Mouse (Mus musculus) hindbrain, embryonic 12.5 days (tissue): ENCODE data around the gene Ddx49. TPM values are rescaled to one million over a fixed set of nuclear protein-coding genes. Genes with fewer than 3 reads are reported as not detected.

Experiments used
- ATAC-seq: fragments of 200-750 bp; cut with Nextera tagmentation; 2 replicates; pipeline ENCODE4 v1.8.0; 2017; ENCODE audit warnings: moderate TSS enrichment; ENCODE audit not compliant: low FRiP score
- H3K27ac ChIP-seq: fragments of 300-500 bp; sonication (generic); 2 replicates; pipeline ENCODE4 v1.5.1; 2016; ENCODE audit warnings: mild to moderate bottlenecking
- H3K27me3 ChIP-seq: fragments of 300-500 bp; sonication (generic); 2 replicates; pipeline ENCODE4 v1.6.1; 2016; ENCODE audit warnings: mild to moderate bottlenecking
- H3K36me3 ChIP-seq: fragments of 300-500 bp; sonication (generic); 2 replicates; pipeline ENCODE4 v1.6.1; 2016; ENCODE audit warnings: mild to moderate bottlenecking
- H3K4me1 ChIP-seq: fragments of 300-500 bp; sonication (generic); 2 replicates; pipeline ENCODE4 v1.6.1; 2016
- H3K4me2 ChIP-seq: fragments of 300-500 bp; sonication (generic); replicated peaks from 2 replicates; pipeline ENCODE4 v1.6.1; 2016; ENCODE audit warnings: mild to moderate bottlenecking
- H3K4me3 ChIP-seq: fragments of 300-500 bp; sonication (generic); 2 replicates; pipeline ENCODE4 v1.5.1; 2016; ENCODE audit warnings: mild to moderate bottlenecking
- H3K9ac ChIP-seq: fragments of 300-500 bp; sonication (generic); 2 replicates; pipeline ENCODE4 v1.6.1; 2016; ENCODE audit warnings: mild to moderate bottlenecking, moderate library complexity
- H3K9me3 ChIP-seq: fragments of 300-500 bp; sonication (generic); replicated peaks from 2 replicates; pipeline ENCODE4 v1.6.1; 2016; ENCODE audit warnings: mild to moderate bottlenecking
- WGBS: fragments of 180-500 bp; shearing (Covaris S2); methylation state at CpG from one replicate; pipeline ENCODE4 v1.1.7; 2016; 5-methylcytosine and 5-hydroxymethylcytosine counted together
- polyA plus RNA-seq: library from polyadenylated mRNA; unstranded; fragments of >200 nt; fragmentation: Nextera tagmentation; extraction: Ambion mirVana; gene quantifications from 2 replicates; pipeline ENCODE4 v1.2.1, GENCODE M21; 2016

Ddx49 gene
- polyA plus RNA-seq, 1 experiment from 2014 or later = 49.9 TPM

DNA sequence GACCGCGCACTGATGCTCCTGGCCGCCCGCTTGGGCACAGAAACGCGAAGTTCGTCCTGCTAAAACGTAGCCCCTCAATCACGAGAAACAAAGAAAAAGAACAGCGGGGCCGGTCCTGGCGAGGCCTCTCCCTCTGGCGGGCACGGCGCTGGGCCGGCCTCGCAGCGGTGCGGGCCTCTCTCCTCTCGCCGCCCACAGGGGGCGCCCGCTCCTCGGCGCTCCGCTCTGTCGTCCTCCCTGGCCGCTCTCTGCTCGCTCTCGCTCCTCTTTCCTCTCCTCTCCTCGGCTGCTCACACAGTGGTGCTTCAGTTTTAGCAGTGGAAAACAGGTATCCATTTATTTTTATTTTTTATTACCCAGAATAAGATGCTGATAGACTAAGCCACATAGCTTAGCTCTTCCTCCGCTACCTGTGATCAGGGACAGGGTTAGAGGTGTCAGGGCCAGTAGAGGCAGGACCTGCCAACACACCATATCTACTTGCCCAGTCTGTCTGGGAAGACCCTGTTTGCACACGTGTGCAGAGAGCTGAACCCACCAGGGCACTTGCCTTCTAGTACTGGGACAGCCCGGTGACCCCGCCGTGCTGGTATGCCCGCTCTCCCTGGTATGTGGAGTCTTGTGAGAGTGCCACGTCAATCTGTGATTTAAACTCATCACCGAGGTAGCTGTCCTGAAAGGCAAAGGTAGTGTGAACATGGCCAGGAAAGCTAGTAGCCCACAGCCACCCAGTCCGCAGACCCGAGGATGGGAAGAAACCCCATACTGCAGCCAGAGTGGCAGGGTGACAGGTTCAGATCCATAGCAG is 30.0 kb upstream of the Ddx49 start:
- Histone ChIP-seq H3K36me3 (peaks cover 81% of the 10 kb centered on the region), H3K4me1 (peaks cover 31% of the 10 kb centered on the region), H3K4me3 (no peak overlapping the region), H3K9ac (peak overlapping the region; percentile 43; the same call in 1 of the 2 replicates), H3K9me3 (no peaks in the 10 kb centered on the region), H3K27ac (peak overlapping the region; percentile 35; the same call in 1 of the 2 replicates), H3K27me3 (peaks cover 26% of the 10 kb centered on the region), H3K4me2 (peak overlapping the region; percentile 19; the same call in 1 of the 2 replicates)
- 22% methylated on average over 41 of the region's 41 CpGs for WGBS
- peak; percentile 71 for ATAC-seq

DNA sequence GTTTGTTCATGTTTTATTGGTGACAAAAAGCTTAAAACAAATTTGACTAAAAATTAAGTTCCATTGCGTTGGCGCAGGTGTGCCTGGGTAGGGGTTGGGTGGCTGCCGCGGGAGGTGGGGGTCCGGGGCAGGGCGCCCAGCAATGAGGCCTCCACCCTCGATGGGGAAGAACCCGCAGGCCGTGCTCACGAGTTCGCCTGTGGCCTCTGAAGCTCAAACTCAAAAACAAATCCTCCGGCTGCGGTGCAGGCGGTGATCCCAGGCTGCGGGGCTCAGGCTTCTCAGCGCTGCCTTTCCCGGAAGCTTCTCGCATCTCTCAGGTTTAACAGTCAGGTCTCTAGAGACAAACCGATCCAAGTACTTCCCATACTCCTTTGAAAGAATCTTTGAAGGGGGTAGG is 29.2 kb upstream of the Ddx49 start:
- H3K4me2 ChIP-seq = no peak overlapping the region
- WGBS = 65% methylated on average over 19 of the region's 19 CpGs
- no peak overlapping the region for H3K9ac ChIP-seq
- peaks cover 31% of the 10 kb centered on the region for H3K4me1 ChIP-seq
- peaks cover 77% of the 10 kb centered on the region for H3K36me3 ChIP-seq
- peaks cover 26% of the 10 kb centered on the region for H3K27me3 ChIP-seq
- ATAC-seq = no peak
- no peak overlapping the region for H3K4me3 ChIP-seq
- H3K9me3 ChIP-seq = no peaks in the 10 kb centered on the region
- 0 out of 2 replicates have a peak overlapping the region, but pooled peaks have one; percentile 26 for H3K27ac ChIP-seq

DNA sequence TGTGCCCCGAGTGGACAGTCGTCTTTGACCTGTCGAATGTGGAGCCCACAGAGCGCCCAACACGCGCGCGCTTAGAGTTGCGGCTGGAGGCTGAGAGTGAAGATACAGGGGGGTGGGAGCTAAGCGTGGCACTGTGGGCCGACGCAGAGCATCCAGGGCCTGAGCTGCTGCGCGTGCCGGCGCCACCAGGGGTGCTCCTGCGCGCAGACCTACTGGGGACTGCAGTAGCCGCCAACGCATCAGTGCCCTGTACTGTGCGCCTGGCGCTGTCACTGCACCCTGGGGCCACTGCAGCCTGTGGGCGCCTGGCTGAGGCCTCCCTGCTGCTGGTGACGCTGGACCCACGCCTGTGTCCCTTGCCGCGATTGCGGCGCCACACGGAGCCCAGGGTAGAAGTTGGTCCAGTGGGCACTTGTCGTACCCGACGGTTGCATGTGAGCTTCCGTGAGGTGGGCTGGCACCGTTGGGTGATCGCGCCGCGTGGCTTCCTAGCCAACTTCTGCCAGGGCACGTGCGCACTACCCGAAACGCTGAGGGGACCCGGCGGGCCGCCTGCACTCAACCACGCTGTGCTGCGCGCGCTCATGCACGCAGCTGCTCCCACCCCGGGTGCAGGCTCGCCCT is 28.6 kb upstream of the Ddx49 start:
- Histone ChIP-seq H3K9ac (peak overlapping the region; percentile 13; the same call in 1 of the 2 replicates), H3K27me3 (peaks cover 26% of the 10 kb centered on the region), H3K9me3 (no peaks in the 10 kb centered on the region), H3K36me3 (peaks cover 73% of the 10 kb centered on the region), H3K27ac (peak overlapping the region; percentile 57), H3K4me1 (peaks cover 31% of the 10 kb centered on the region), H3K4me3 (peak overlapping the region; percentile 13), H3K4me2 (peak overlapping the region; percentile 38)
- 24% methylated on average over 53 of the region's 53 CpGs for WGBS
- peak; percentile 85 for ATAC-seq

DNA sequence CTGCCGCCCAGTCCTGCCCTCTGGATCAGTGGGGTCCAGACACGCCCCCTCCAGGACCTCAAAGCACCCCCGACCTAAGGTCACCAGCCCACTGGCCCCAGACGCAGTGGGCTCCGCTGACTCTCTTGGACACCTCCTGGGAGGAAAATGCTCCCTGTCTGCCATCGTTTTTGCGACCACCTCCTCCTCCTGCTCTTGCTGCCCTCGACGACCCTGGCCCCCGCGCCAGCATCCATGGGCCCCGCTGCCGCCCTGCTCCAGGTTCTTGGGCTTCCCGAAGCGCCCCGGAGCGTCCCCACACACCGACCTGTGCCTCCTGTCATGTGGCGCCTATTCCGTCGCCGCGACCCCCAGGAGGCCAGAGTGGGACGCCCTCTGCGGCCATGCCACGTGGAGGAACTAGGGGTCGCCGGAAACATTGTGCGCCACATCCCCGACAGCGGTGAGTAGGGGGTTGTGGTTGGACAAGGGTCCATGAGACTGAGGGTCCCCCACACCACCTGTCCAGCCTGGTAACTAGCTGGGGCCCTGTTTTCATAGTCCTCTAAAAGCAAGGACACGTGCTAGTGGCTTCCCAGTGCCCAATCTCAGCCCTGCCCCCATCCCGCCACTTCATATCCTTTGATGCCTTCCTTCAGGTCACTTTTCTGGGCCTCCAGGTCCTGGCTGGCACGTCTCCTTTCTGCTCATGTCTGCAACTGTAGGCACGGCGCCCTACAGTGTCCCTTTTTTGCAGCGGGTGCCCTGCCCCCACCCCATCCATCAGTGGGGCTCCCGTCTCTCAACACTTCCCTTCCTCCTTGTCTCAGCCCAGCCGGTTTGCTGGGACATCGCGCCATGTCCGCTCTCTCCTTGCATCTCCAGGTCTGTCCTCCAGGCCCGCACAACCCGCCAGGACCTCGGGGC is 27.8 kb upstream of the Ddx49 start:
- peaks cover 26% of the 10 kb centered on the region for H3K27me3 ChIP-seq
- H3K27ac ChIP-seq = peak overlapping the region; percentile 57
- ATAC-seq = peak; percentile 44
- peak overlapping the region; percentile 13; the same call in 1 of the 2 replicates for H3K9ac ChIP-seq
- peaks cover 67% of the 10 kb centered on the region for H3K36me3 ChIP-seq
- peak overlapping the region; percentile 13 for H3K4me3 ChIP-seq
- no peaks in the 10 kb centered on the region for H3K9me3 ChIP-seq
- H3K4me2 ChIP-seq = peak overlapping the region; percentile 38
- H3K4me1 ChIP-seq = peaks cover 31% of the 10 kb centered on the region
- WGBS = 5% methylated on average over 45 of the region's 45 CpGs

DNA sequence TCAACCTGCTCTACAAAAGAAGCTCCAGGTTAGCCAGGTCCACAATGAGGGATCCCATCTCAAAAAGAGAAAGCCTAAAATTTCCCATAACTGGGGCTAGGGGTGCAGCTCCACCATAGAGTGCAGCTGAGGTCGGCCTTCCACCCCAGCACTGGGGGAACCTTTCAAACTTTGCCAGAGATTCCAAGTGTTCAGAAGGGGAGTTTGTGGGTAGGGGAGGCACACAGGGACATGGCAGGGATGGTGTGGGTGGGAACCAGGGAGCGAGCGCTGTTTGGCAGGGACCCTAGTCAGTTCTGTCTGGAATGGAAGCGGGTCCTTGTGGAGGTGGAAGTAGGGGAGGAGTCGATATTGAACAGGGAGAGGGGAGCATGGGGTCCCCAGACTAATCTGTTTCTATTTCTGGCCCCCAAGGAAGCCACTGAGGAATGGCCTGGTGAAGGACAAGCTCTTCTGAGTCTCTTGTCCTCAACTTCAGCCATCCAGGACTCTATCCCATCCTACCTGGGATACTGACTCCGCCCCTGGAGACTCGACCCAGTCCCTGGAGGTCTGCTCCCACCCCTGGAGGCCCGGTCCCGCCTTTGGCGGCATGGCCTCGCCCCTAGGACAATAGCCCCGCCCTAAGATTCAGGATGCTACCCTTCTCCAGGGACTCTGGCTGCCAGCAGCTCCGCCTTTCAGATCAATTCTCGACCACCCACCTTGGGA is 27.0 kb upstream of the Ddx49 start, which contains the start of gene Gdf1:
Gene Gdf1, plus strand, starts transcription at position 694 of the 711 bp plus-strand sequence.
- Histone ChIP-seq H3K4me3 (peak within 1 kb of the TSS; percentile 13), H3K4me2 (peak within 1 kb of the TSS; percentile 38), H3K9ac (peak within 1 kb of the TSS; percentile 18; the same call in 1 of the 2 replicates), H3K27ac (peak within 1 kb of the TSS; percentile 57), H3K9me3 (no peaks in the 10 kb centered on the region), H3K27me3 (peaks cover 26% of the 10 kb centered on the region), H3K4me1 (peaks cover 31% of the 10 kb centered on the region), H3K36me3 (peaks cover 66% of the 10 kb centered on the region)
- ATAC-seq = no peak
- WGBS = 22% methylated on average over 14 of the region's 14 CpGs

DNA sequence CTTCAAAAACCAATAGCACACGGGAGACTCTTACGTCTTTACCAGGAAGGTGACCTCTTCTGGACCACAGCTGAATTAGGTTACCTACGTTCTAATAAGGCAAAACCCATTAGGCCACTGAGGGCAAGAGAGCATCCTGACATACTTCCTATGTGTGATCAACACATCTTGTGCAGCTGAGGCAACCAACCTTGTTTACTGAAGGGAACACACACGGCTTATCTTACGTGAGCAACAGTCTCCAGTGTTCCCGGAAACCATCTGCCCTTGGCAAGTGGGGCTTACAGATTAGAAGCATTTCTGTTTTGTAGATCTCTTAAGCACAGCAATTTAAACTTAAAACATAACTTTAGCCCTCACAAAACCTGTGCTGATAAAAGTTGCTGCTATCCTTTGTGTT is 25.2 kb upstream of the Ddx49 start:
- H3K36me3 ChIP-seq = peaks cover 62% of the 10 kb centered on the region
- WGBS = 92% methylated on average over 6 of the region's 6 CpGs
- no peaks in the 10 kb centered on the region for H3K9me3 ChIP-seq

DNA sequence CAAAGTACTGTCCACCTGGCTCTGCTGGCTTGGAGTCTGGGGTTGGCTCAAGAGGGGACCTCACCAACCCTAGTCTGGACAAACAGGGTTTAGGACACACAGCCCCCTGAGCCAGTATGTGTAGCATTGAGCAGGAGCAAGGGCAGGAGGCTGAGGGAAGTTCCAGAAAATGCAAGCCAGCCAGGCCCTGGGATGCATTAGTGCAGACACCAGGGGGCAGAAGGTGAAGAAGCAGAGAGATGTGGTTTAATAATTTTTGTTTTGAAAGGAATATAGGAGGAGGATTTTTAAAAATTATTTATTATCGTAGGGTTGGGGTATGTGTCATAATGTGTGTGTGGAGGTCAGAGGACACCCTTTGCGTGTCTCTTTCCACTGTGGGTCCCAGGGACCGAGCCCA is 21.4 kb upstream of the Ddx49 start:
- Histone ChIP-seq H3K4me3 (no peak overlapping the region), H3K4me2 (no peak overlapping the region), H3K27me3 (0 out of 2 replicates have a peak, but pooled peaks cover 2% of the 10 kb centered on the region), H3K9me3 (no peaks in the 10 kb centered on the region), H3K36me3 (peaks cover 49% of the 10 kb centered on the region), H3K4me1 (no peaks in the 10 kb centered on the region), H3K9ac (no peak overlapping the region), H3K27ac (no peak overlapping the region)
- no peak for ATAC-seq
- WGBS = 91% methylated on average over 3 of the region's 3 CpGs

More for the DNA sequence above, 25.2 kb upstream of the Ddx49 start:
- H3K27ac ChIP-seq = no peak overlapping the region
- H3K4me1 ChIP-seq = peaks cover 31% of the 10 kb centered on the region
- no peak for ATAC-seq
- no peak overlapping the region for H3K9ac ChIP-seq
- peaks cover 26% of the 10 kb centered on the region for H3K27me3 ChIP-seq
- no peak overlapping the region for H3K4me3 ChIP-seq
- no peak overlapping the region for H3K4me2 ChIP-seq

DNA sequence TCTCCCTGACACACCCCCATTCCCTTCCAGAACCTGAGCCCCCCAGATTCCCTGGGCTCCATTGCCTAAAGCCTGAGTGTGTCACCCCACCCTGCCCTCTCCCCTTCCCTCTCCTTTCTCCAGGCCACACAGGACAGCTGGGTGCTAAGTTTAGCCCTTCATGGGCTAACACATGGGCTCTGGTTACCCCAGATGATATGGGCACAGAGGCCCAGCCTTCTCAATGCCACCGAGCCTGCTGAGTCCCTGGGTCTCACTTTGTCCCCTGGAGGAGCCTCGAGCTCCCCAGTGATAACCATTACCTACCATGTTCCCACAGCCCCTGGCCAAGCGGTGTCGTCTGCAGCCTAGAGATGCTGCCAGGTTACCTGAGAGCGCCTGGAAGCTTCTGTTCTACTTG is 15.6 kb upstream of the Ddx49 start:
- WGBS = 78% methylated on average over 5 of the region's 5 CpGs
- peak overlapping the region; percentile 93 for H3K27ac ChIP-seq
- no peaks in the 10 kb centered on the region for H3K9me3 ChIP-seq
- H3K4me3 ChIP-seq = no peak overlapping the region; the same call in 1 of the 2 replicates
- no peaks in the 10 kb centered on the region for H3K27me3 ChIP-seq
- ATAC-seq = no peak
- peak overlapping the region; percentile 73 for H3K4me2 ChIP-seq
- H3K36me3 ChIP-seq = peaks cover 19% of the 10 kb centered on the region
- H3K4me1 ChIP-seq = peaks cover 35% of the 10 kb centered on the region
- H3K9ac ChIP-seq = peak overlapping the region; percentile 78

DNA sequence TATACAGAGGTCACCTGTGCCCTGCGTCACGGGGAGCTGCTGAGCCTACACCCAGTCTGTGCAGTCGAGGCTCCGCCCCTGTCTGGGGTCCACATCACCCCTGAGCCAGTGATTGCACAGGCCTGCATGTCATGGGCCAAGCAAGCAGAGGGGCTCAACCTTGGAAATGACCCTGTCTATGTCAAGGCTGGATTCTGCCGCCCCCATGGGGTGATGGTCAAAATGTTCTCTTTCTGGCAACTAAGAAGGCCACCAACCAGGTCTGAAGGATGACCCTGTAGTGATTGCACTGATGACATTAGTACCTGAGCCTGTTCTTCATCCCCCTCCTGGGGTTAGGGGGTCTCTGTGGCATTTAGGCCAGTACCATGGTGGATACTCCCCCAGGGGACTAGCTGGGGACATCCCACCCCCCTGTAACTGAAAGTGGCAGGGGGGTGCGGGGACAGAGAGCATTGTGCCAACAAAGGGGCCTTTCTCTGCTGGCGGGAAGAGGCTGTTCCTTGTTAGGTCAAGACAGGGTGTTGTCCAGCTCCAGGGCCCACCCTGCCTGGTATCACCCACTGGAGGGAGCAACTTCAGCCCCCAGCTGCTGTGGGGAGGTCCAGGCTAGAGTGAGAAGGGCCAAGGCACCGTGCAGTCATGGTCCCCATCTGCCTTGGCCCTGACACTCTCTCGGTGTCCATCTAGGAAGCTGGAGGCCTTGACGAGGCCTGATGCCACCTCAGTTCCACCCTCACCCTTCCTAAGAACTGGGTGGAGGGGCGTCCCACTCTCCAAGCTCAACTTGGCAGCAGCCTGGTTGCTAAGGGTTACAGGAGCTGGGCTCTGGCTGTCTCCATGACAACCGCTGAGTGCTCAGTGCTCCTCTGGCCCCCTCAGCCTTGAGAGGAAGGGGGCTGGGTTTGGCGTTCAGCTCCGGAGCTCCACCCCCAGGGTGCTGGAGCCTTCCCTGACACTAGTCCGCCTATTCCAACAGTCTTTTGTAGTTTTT is 14.5 kb upstream of the Ddx49 start:
- peak overlapping the region; percentile 73 for H3K4me2 ChIP-seq
- H3K36me3 ChIP-seq = peaks cover 25% of the 10 kb centered on the region
- ATAC-seq = peak; percentile 89
- H3K9ac ChIP-seq = peak overlapping the region; percentile 78
- H3K27me3 ChIP-seq = no peaks in the 10 kb centered on the region
- 12% methylated on average over 15 of the region's 15 CpGs for WGBS
- H3K9me3 ChIP-seq = no peaks in the 10 kb centered on the region
- H3K4me1 ChIP-seq = peaks cover 35% of the 10 kb centered on the region
- peak overlapping the region; percentile 52 for H3K4me3 ChIP-seq
- peak overlapping the region; percentile 93 for H3K27ac ChIP-seq

DNA sequence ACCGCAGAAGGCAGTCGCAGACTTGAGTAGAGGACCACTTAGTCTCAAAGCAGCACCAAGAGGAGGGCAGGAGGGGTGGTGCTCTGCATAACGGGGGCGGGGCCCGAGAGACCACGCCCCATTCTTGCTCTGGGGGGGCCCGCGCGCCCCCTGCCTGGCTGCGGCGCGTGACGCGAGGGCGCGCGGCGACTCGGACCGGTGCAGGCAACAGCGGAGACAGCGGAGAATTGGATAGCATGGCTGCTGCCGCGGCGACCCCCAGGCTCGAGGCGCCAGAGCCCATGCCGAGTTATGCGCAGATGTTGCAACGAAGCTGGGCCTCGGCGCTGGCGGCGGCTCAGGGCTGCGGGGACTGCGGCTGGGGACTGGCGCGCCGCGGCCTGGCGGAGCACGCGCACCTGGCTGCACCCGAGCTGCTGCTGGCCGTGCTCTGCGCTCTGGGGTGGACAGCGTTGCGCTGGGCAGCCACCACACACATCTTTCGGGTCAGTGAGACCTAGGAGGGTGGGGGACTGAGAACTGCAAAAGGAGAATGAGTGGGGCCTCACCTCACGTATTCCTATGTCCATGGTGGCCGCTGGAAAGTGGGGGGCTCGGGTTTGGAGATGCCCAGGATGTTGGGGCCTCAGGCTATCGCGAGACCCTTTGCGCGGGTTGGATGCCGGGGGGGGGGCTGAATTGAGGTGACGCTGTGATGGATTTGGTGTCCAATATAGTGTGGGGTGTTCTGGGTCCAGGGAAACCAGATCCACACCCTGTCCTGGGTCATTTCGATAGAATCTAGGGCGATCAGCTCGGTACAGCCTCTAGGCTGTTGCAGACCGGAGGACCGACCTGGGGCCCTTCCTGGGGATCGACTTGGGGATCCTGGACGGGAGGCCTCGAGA is 13.6 kb upstream of the Ddx49 start, which contains the start of gene Cers1:
Gene Cers1, plus strand, starts transcription at position 152 of the 887 bp plus-strand sequence.
- no peaks in the 10 kb centered on the region for H3K27me3 ChIP-seq
- WGBS = 2% methylated on average over 65 of the region's 66 CpGs

More for the DNA sequence above, 13.6 kb upstream of the Ddx49 start, which contains the start of gene Cers1:
- peak; percentile 54 for ATAC-seq
- Histone ChIP-seq H3K9ac (peak within 1 kb of the TSS; percentile 78), H3K4me2 (peak within 1 kb of the TSS; percentile 73), H3K27ac (peak within 1 kb of the TSS; percentile 93), H3K4me3 (peak within 1 kb of the TSS; percentile 52), H3K9me3 (no peaks in the 10 kb centered on the region), H3K4me1 (peaks cover 35% of the 10 kb centered on the region), H3K36me3 (peaks cover 31% of the 10 kb centered on the region)
